Mouse (Mus musculus): ENCODE results near the gene Mrap2. TPM values are rescaled to one million over a fixed set of nuclear protein-coding genes. Genes with fewer than 3 reads are reported as not detected.

Gene Mrap2
- total and polyA plus RNA-seq, 3 experiments: 0.15 TPM; not detected in 2

- no peaks in the 10 kb centered on the region; a peak in 2 of 4 replicates for H3K36me3 ChIP-seq (ENCODE audit: control insufficient read depth in 1 of 2, insufficient read depth in 2 of 2, low read length in 2 of 2)
- TF ChIP-seq MAZ (IDR thresholded peaks at IDR 0.05; ENCODE audit: low read depth, low read length): no peak
- no peak for TF ChIP-seq ZKSCAN1 (IDR thresholded peaks at IDR 0.05; ENCODE audit: low read depth, low read length)
- TF ChIP-seq KAT2A (conservative IDR thresholded peaks at IDR 0.05; ENCODE audit: low read depth, low read length): no peak
- TF ChIP-seq CTCF (IDR thresholded peaks at IDR 0.05 in 2 of 3, conservative IDR thresholded peaks at IDR 0.05 in 1 of 3; ENCODE audit: control insufficient read depth in 1 of 3, insufficient read depth in 1 of 3, low read depth in 2 of 3, low read length in 3 of 3, poor library complexity in 1 of 3, severe bottlenecking in 1 of 3): no peak
- no peak for TF ChIP-seq E2F4 (IDR thresholded peaks at IDR 0.05; ENCODE audit: borderline replicate concordance, low read depth, low read length)
- no peak for TF ChIP-seq ZC3H11A (IDR thresholded peaks at IDR 0.05; ENCODE audit: low read depth, low read length)
- no peak for TF ChIP-seq ELF1 (IDR thresholded peaks at IDR 0.05; ENCODE audit: low read depth, low read length)
- no peak for TF ChIP-seq GATA1 (IDR thresholded peaks at IDR 0.05; ENCODE audit: low read depth, low read length)
- no peak for TF ChIP-seq MYB (IDR thresholded peaks at IDR 0.05; ENCODE audit: low read depth, low read length)
- TF ChIP-seq POLR2A (IDR thresholded peaks at IDR 0.05; ENCODE audit: control insufficient read depth in 1 of 2, insufficient read depth in 1 of 2, low read depth in 1 of 2, low read length in 2 of 2, poor library complexity in 1 of 2): no peak
- no peak for TF ChIP-seq ETS1 (IDR thresholded peaks at IDR 0.05; ENCODE audit: low read depth, low read length)
- no peak overlapping the region for H3K4me3 ChIP-seq (ENCODE audit: control insufficient read depth in 1 of 2, insufficient read depth in 1 of 2, low read depth in 2 of 2, low read length in 2 of 2)
- H3K27ac ChIP-seq (ENCODE audit: control insufficient read depth, low read depth, low read length): no peak overlapping the region
- no peaks in the 10 kb centered on the region for H3K9me3 ChIP-seq (replicated peaks; ENCODE audit: insufficient read depth, low read length)
- no peaks in the 10 kb centered on the region for H3K79me2 ChIP-seq (ENCODE audit: control insufficient read depth, insufficient read depth, low read length, poor library complexity)
- no peaks in the 10 kb centered on the region for H3K27me3 ChIP-seq (ENCODE audit: control insufficient read depth in 1 of 2, insufficient read depth in 2 of 2, low read length in 2 of 2)
- no peaks in the 10 kb centered on the region for H3K4me1 ChIP-seq (ENCODE audit: control insufficient read depth in 1 of 2, insufficient read depth in 2 of 2, low read length in 2 of 2)
- DNase-seq (ENCODE audit: low read depth, low spot score): no peak
- no peak overlapping the region for H3K9ac ChIP-seq (ENCODE audit: control insufficient read depth, low read depth, low read length, poor library complexity, severe bottlenecking)
These were observed 43.2 kb downstream of the Mrap2 start for GRCm38 (mm10) chr9:87187336-87187735.

GRCm38 (mm10) chr9:87193721-87194120, 49.6 kb downstream of the Mrap2 start:
- DNase-seq (ENCODE audit: low read depth, low spot score): no peak
- H3K4me1 ChIP-seq (ENCODE audit: control insufficient read depth in 1 of 2, insufficient read depth in 2 of 2, low read length in 2 of 2): no peaks in the 10 kb centered on the region
- no peak overlapping the region for H3K4me3 ChIP-seq (ENCODE audit: control insufficient read depth in 1 of 2, insufficient read depth in 1 of 2, low read depth in 2 of 2, low read length in 2 of 2)
- no peaks in the 10 kb centered on the region for H3K9me3 ChIP-seq (replicated peaks; ENCODE audit: insufficient read depth, low read length)
- no peaks in the 10 kb centered on the region for H3K79me2 ChIP-seq (ENCODE audit: control insufficient read depth, insufficient read depth, low read length, poor library complexity)
- peaks cover 0 to 2% of the 10 kb centered on the region in 2 experiments; a peak in 1 of 4 replicates for H3K36me3 ChIP-seq (ENCODE audit: control insufficient read depth in 1 of 2, insufficient read depth in 2 of 2, low read length in 2 of 2)
- H3K9ac ChIP-seq (ENCODE audit: control insufficient read depth, low read depth, low read length, poor library complexity, severe bottlenecking): no peak overlapping the region
- TF ChIP-seq UBTF (IDR thresholded peaks at IDR 0.05; ENCODE audit: borderline replicate concordance, insufficient read depth, low read depth, low read length): no peak
- no peak for TF ChIP-seq SMC3 (IDR thresholded peaks at IDR 0.05; ENCODE audit: low read depth, low read length)
- H3K27me3 ChIP-seq (ENCODE audit: control insufficient read depth in 1 of 2, insufficient read depth in 2 of 2, low read length in 2 of 2): no peaks in the 10 kb centered on the region
- no peak overlapping the region for H3K27ac ChIP-seq (ENCODE audit: control insufficient read depth, low read depth, low read length)

GRCm38 (mm10) chr9:87197277-87197676, 53.2 kb downstream of the Mrap2 start:
- H3K9ac ChIP-seq (ENCODE audit: control insufficient read depth, low read depth, low read length, poor library complexity, severe bottlenecking): no peak overlapping the region
- no peaks in the 10 kb centered on the region for H3K4me1 ChIP-seq (ENCODE audit: control insufficient read depth in 1 of 2, insufficient read depth in 2 of 2, low read length in 2 of 2)
- no peak overlapping the region for H3K27ac ChIP-seq (ENCODE audit: control insufficient read depth, low read depth, low read length)
- DNase-seq (ENCODE audit: low read depth, low spot score): no peak
- no peaks in the 10 kb centered on the region for H3K79me2 ChIP-seq (ENCODE audit: control insufficient read depth, insufficient read depth, low read length, poor library complexity)
- H3K4me3 ChIP-seq (ENCODE audit: control insufficient read depth in 1 of 2, insufficient read depth in 1 of 2, low read depth in 2 of 2, low read length in 2 of 2): no peak overlapping the region
- no peaks in the 10 kb centered on the region for H3K27me3 ChIP-seq (ENCODE audit: control insufficient read depth in 1 of 2, insufficient read depth in 2 of 2, low read length in 2 of 2)
- TF ChIP-seq MXI1 (IDR thresholded peaks at IDR 0.05; ENCODE audit: low read depth, low read length): no peak
- no peak for TF ChIP-seq GABPA (IDR thresholded peaks at IDR 0.05; ENCODE audit: low read depth, low read length)
- no peak for TF ChIP-seq NELFE (IDR thresholded peaks at IDR 0.05; ENCODE audit: low read depth, low read length)
- no peak for TF ChIP-seq HCFC1 (IDR thresholded peaks at IDR 0.05; ENCODE audit: low read depth, low read length)
- no peak for TF ChIP-seq ETS1 (IDR thresholded peaks at IDR 0.05; ENCODE audit: low read depth, low read length)
- TF ChIP-seq ZNF384 (IDR thresholded peaks at IDR 0.05; ENCODE audit: low read depth, low read length): no peak
- TF ChIP-seq CHD1 (IDR thresholded peaks at IDR 0.05; ENCODE audit: low read depth, low read length): no peak
- TF ChIP-seq GATA1 (IDR thresholded peaks at IDR 0.05; ENCODE audit: low read depth, low read length): no peak
- no peak for TF ChIP-seq E2F4 (IDR thresholded peaks at IDR 0.05; ENCODE audit: borderline replicate concordance, low read depth, low read length)
- no peak for TF ChIP-seq UBTF (IDR thresholded peaks at IDR 0.05; ENCODE audit: borderline replicate concordance, insufficient read depth, low read depth, low read length)
- TF ChIP-seq MEF2A (IDR thresholded peaks at IDR 0.05; ENCODE audit: extremely low read depth, insufficient replicate concordance, low read depth, low read length, poor library complexity, severe bottlenecking): no peak
- no peak for TF ChIP-seq EP300 (IDR thresholded peaks at IDR 0.05; ENCODE audit: low read depth in 1 of 2, low read length in 2 of 2)
- no peak for TF ChIP-seq TAL1 (IDR thresholded peaks at IDR 0.05; ENCODE audit: low read length)
- H3K36me3 ChIP-seq (ENCODE audit: control insufficient read depth in 1 of 2, insufficient read depth in 2 of 2, low read length in 2 of 2): peaks cover 0 to 2% of the 10 kb centered on the region in 2 experiments; a peak in 1 of 4 replicates
- H3K9me3 ChIP-seq (replicated peaks; ENCODE audit: insufficient read depth, low read length): no peaks in the 10 kb centered on the region
